Mouse (Mus musculus): ENCODE measurements around the gene D630003M21Rik.

DNA sequence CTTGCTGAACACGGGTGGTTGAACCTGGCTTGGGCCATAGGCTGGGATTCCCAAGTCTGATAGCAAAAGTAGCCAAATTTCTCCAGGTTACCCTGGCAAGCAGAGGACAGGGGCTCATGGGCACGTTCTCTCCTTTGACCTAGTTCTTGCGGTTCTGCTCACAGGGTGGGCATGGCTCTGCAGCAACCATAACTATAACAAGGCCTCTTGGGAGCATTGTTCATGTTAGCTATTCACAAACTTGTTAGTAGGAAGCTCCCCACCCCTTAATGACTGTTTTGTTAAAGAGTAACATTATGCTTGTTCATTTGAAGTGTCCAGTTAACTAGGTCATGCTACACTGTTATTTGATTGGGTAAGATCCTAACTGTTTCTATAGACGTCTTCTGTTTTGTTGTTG lies 63.2 kb downstream of the D630003M21Rik start:
- TF ChIP-seq CTCF (IDR thresholded peaks at IDR 0.05; ENCODE audit: low read depth, low read length), result no peak
- no peak for TF ChIP-seq POLR2A (IDR thresholded peaks at IDR 0.05; ENCODE audit: insufficient read depth, low read length)
- TF ChIP-seq EP300 (IDR thresholded peaks at IDR 0.05; ENCODE audit: insufficient read depth, low read depth, low read length), result no peak

Data from ES-Bruce4 (cell line).